Mouse (Mus musculus) MEL-GATA-1-ER (cell line): ENCODE results near the gene Rnase13.
"Not testable (repeated sequence)": the region's sequence is repeated elsewhere in the genome, so short reads cannot be mapped to it uniquely, and the experiment has no call there.

ENCODE experiments used
- DNase-seq: peaks from one replicate; pipeline ENCODE4 v3.0.0-alpha.2; 2012; ENCODE audit warnings: low read depth; ENCODE audit errors: extremely low read depth

Gene Rnase13

DNA sequence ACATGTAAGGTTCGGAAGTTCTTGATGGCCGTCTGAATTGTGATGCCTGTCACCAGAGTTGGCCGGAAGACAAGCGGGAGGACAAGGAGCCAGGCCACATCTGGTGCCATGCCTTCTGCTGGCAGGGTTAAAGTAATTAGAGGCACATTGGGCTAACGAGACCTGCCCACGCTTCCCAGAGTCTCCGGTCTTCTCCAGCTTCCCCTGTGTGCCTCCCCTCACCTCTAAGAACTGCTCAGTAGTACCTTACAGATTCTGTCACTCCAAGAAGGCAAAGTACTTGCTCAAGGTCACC lies at the start of gene Rnase13:
Gene Rnase13, minus strand, starts transcription at position 203 of the 295 bp plus-strand sequence.
- no peak for DNase-seq

- no peak for DNase-seq
Measured at GRCm38 (mm10) chr14:51967400-51967799, 44.8 kb upstream of the Rnase13 start.

- DNase-seq = no peak
Measured at GRCm38 (mm10) chr14:51960316-51960715, 37.7 kb upstream of the Rnase13 start.

GRCm38 (mm10) chr14:51943336-51943735 lies 20.8 kb upstream of the Rnase13 start:
- no peak for DNase-seq

- DNase-seq = no peak
Measured at GRCm38 (mm10) chr14:51942236-51942635, 19.7 kb upstream of the Rnase13 start.

- DNase-seq = no peak
Measured at GRCm38 (mm10) chr14:51941577-51941976, 19.0 kb upstream of the Rnase13 start.

- no peak for DNase-seq
Measured at GRCm38 (mm10) chr14:51940944-51941560, 18.5 kb upstream of the Rnase13 start.

DNA sequence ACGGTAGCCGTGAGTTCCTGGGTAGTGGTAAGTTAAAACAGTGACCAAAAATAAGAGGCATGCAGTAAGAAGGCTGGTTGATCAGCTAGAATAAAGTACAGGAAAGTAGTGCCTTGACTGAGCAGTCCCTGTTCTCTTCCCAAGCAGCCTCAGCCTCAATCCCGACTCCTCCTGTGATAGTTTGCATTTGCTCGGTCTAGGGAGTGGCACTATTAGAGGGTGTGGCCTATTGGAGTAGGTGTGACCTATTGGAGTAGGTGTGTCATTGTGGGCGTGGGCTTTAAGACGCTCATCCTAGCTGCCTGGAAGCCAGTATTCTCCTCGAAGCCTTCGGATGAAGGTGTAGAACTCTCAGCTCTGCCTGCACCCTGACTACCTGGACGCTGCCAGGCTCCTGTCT lies 16.4 kb upstream of the Rnase13 start:
- DNase-seq = no peak

- DNase-seq = no peak
Measured at GRCm38 (mm10) chr14:51932092-51933020, 9.8 kb upstream of the Rnase13 start.

GRCm38 (mm10) chr14:51930824-51931223 lies 8.3 kb upstream of the Rnase13 start:
- DNase-seq = no peak

- no peak for DNase-seq
Measured at GRCm38 (mm10) chr14:51929968-51930367, 7.4 kb upstream of the Rnase13 start.

- no peak for DNase-seq
Measured at GRCm38 (mm10) chr14:51929309-51929943, 6.9 kb upstream of the Rnase13 start.

DNA sequence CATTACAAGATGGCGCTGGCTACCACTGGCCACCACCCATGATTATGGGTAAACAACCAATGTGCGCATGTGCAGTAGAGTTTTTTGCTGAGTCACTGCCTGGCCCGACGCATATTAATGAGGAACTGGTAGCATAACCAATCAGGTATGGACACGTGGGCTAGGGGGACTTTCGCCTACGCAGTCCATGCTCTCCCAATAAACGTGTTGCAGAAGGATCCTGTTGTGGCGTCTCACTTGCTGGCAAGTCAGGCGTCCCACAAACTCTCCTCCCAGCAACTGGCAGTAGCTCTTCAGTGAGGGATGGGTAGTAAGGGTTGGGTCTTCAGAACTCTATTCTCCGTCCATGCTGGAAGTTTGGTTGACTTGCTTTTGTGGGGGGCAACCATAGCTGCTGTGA lies 4.4 kb upstream of the Rnase13 start:
- DNase-seq = not testable (repeated sequence)

DNA sequence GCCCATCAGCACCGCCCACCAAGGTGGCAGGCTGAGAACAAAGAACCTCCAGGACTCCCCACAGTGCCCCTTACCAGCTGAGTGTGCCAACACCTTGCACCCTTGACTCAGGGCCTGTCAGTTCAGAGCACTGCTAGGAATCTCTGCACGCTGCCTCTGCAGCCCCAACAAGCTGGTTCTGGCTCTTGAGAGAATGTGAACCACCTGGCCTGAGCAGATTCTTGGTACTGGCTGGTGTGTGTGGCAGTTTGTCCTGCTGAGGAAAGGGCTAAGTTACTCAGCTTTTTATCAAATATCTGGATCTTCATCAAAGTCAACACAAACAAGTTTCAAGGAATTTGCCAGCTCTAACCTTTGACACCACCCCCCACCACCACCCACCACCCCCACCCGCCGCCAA lies 919 bp upstream of the Rnase13 start:
- DNase-seq = no peak

- no peak for DNase-seq
Measured at GRCm38 (mm10) chr14:51922910-51923309, 337 bp upstream of the Rnase13 start.

DNA sequence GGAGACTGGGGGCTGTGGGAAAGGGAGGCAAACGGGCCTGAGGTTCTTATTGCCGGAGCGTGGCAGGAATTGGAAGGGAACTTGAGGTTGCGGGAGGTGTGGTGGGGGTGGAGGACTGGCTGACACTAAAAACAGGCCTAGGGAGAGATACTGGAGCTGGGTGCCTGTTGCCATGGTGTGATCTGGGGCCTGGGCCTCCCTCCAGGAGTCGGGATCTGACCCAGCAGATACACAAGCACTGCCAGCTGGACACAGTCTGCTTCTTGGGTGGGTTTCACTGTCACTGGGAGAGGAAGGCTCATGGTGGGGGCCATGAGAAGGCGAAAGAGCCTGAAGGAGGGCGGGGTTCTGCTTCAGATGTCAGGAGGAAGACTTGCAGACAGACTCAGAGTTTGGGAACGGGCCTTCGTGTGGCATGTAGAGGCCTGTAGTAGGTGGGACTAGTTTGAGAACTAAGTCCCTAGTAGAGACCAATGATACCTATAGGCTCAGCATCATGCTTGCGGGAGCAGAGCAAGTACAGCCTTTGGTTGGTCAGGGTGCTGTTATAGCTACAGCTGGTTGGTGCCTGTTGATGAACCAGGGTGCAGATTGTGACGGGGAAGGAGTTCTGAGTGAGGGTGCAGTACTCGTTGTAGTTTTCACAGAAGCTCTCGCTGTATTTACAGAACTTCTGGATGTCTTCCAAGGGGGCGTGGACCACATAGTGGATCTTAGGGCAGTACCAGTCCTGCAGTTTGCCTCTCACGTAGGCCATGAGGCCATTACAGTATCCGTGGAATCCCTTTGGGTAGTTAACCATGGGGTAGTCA lies 608 bp downstream of the Rnase13 start:
- no peak for DNase-seq

- DNase-seq = no peak
Measured at GRCm38 (mm10) chr14:51918966-51919365, 3.6 kb downstream of the Rnase13 start.

GRCm38 (mm10) chr14:51918125-51918524 lies 4.4 kb downstream of the Rnase13 start, which contains the start of gene Tppp2:
Gene Tppp2 (plus strand): TSS chr14:51918425.
- no peak for DNase-seq

- DNase-seq = no peak
Measured at GRCm38 (mm10) chr14:51916539-51916938, 6.0 kb downstream of the Rnase13 start.

- no peak for DNase-seq
Measured at GRCm38 (mm10) chr14:51915030-51915429, 7.5 kb downstream of the Rnase13 start.

DNA sequence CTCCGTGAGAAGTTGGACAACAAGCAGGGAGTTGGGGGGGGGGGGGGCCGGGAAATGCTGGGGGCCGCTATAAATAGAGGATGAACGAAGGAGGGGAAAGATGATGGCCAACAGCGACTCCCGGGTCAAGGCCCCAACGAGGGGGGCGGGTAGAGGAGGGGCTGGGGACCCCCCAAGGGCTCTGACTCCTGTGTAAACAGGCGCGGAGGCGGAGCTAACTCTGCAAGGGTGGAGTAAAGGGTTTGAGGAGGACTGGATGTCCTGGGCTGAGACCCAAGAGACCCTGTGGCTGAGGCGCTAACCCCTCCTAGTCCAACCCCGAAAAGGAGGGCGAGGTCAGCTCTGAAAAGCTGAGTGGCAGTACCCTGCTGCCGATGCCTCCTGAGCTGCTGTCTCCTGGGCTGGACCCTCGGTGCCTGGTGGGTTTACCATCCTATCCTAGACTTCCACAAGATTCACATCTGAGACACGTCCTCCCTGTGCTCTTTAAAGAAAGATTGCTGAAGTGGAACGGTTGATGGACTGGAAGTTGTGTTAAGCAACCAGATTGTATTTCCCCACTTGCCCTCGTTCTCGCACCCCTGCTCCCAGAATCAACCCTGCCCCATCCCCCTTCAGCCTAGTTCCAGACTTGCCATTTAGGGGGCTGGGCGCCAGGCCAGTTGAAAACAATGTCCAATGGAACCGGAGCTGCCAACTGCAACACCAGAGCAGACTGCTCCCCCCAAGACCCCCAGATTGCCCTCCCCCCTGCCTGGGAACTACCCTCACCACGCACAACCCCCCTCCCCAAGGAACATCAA lies 8.4 kb downstream of the Rnase13 start, which contains the start of gene Ndrg2:
Gene Ndrg2, minus strand, starts transcription at position 199 of the 803 bp plus-strand sequence.
- no peak for DNase-seq
